Mouse (Mus musculus) MEL (cell line): ENCODE data around the gene Psme2. TPM values are rescaled to one million over a fixed set of nuclear protein-coding genes. Genes with fewer than 3 reads are reported as not detected.

ENCODE experiments used
- DNase-seq: peaks from one replicate; pipeline ENCODE4 v3.0.0; 2011; ENCODE audit warnings: low read depth, low spot score
- H3K27ac ChIP-seq: 2 replicates; pipeline ENCODE4 v1.5.1; 2012; ENCODE audit warnings: low read depth, mild to moderate bottlenecking, control low read depth, low read length, moderate library complexity; ENCODE audit not compliant: control insufficient read depth
- H3K27me3 ChIP-seq, 2 experiments: fragments of 150-350 bp in 1 of 2; sonication (generic) in 1 of 2; 2 replicates each; pipeline ENCODE4 v1.6.1; 2012; ENCODE audit warnings: low read length in 2 of 2, mild to moderate bottlenecking in 2 of 2, improper control_type of control experiment in 1 of 2, moderate library complexity in 1 of 2; ENCODE audit not compliant: insufficient read depth in 2 of 2, control insufficient read depth in 1 of 2
- H3K36me3 ChIP-seq, 2 experiments: 2 replicates each; pipeline ENCODE4 v1.6.1; 2012 to 2014; ENCODE audit warnings: low read length in 2 of 2, improper control_type of control experiment in 1 of 2, inconsistent platforms in 1 of 2, mild to moderate bottlenecking in 1 of 2; ENCODE audit not compliant: insufficient read depth in 2 of 2, control insufficient read depth in 1 of 2
- H3K4me1 ChIP-seq, 2 experiments: fragments of 150-350 bp in 1 of 2; sonication (generic) in 1 of 2; 2 replicates each; pipeline ENCODE4 v1.6.1; 2012; ENCODE audit warnings: low read length in 2 of 2, improper control_type of control experiment in 1 of 2, mild to moderate bottlenecking in 1 of 2; ENCODE audit not compliant: insufficient read depth in 2 of 2, control insufficient read depth in 1 of 2
- H3K4me3 ChIP-seq, 2 experiments: fragments of 150-350 bp in 1 of 2; sonication (generic) in 1 of 2; 2 replicates each; pipeline ENCODE4 v1.5.1; 2012; ENCODE audit warnings: low read depth in 2 of 2, low read length in 2 of 2, mild to moderate bottlenecking in 2 of 2, moderate library complexity in 2 of 2, control low read depth in 1 of 2, improper control_type of control experiment in 1 of 2; ENCODE audit not compliant: control insufficient read depth in 1 of 2, insufficient read depth in 1 of 2
- H3K79me2 ChIP-seq: 2 replicates; pipeline ENCODE4 v1.6.1; 2012; ENCODE audit warnings: mild to moderate bottlenecking, low read length, moderate library complexity; ENCODE audit not compliant: control insufficient read depth, poor library complexity, insufficient read depth
- H3K9ac ChIP-seq: 2 replicates; pipeline ENCODE4 v1.6.1; 2012; ENCODE audit warnings: low read depth, mild to moderate bottlenecking, control low read depth, low read length, moderate library complexity; ENCODE audit not compliant: control insufficient read depth, poor library complexity, severe bottlenecking
- H3K9me3 ChIP-seq: fragments of 150-350 bp; sonication (generic); replicated peaks from 2 replicates; pipeline ENCODE4 v1.6.1; 2012; ENCODE audit warnings: mild to moderate bottlenecking, low read length, improper control_type of control experiment, moderate library complexity; ENCODE audit not compliant: insufficient read depth
- BHLHE40 ChIP-seq: IDR thresholded peaks from 2 replicates; pipeline ENCODE4 v1.6.1; 2012; ENCODE audit warnings: low read depth, mild to moderate bottlenecking, inconsistent platforms, low read length, improper control_type of control experiment, borderline replicate concordance
- CHD1 ChIP-seq: IDR thresholded peaks from 2 replicates; pipeline ENCODE4 v1.6.1; 2012; ENCODE audit warnings: low read depth, mild to moderate bottlenecking, inconsistent platforms, low read length, improper control_type of control experiment
- CTCF ChIP-seq, 3 experiments: IDR thresholded peaks in 2 of 3; conservative IDR thresholded peaks in 1 of 3; 2 replicates each; pipeline ENCODE4 v1.5.1; 2011 to 2012; ENCODE audit warnings: low read length in 3 of 3, low read depth in 2 of 3, mild to moderate bottlenecking in 2 of 3, improper control_type of control experiment in 1 of 3, inconsistent platforms in 1 of 3, mixed read lengths in 1 of 3, moderate library complexity in 1 of 3; ENCODE audit not compliant: control insufficient read depth in 1 of 3, insufficient read depth in 1 of 3, poor library complexity in 1 of 3, severe bottlenecking in 1 of 3
- GATA1 ChIP-seq: IDR thresholded peaks from 2 replicates; pipeline ENCODE4 v1.6.1; 2011; ENCODE audit warnings: low read depth, low read length, improper control_type of control experiment
- MAX ChIP-seq: IDR thresholded peaks from 2 replicates; pipeline ENCODE4 v1.6.1; 2011; ENCODE audit warnings: low read length, improper control_type of control experiment
- MAZ ChIP-seq: IDR thresholded peaks from 2 replicates; pipeline ENCODE4 v1.6.1; 2012; ENCODE audit warnings: low read depth, mild to moderate bottlenecking, inconsistent platforms, low read length, improper control_type of control experiment
- NELFE ChIP-seq: IDR thresholded peaks from 2 replicates; pipeline ENCODE4 v1.6.1; 2011; ENCODE audit warnings: low read depth, low read length, improper control_type of control experiment
- NRF1 ChIP-seq: IDR thresholded peaks from 2 replicates; pipeline ENCODE4 v1.6.1; 2014; ENCODE audit warnings: low read depth, mild to moderate bottlenecking, inconsistent platforms, low read length, improper control_type of control experiment, moderate library complexity; ENCODE audit not compliant: poor library complexity, insufficient read depth, severe bottlenecking
- TCF12 ChIP-seq: IDR thresholded peaks from 2 replicates; pipeline ENCODE4 v1.6.1; 2014; ENCODE audit warnings: low read depth, mild to moderate bottlenecking, inconsistent platforms, low read length, improper control_type of control experiment, moderate library complexity
- UBTF ChIP-seq: IDR thresholded peaks from 2 replicates; pipeline ENCODE4 v1.6.1; 2012; ENCODE audit warnings: low read depth, mild to moderate bottlenecking, inconsistent platforms, low read length, improper control_type of control experiment, moderate library complexity, borderline replicate concordance; ENCODE audit not compliant: insufficient read depth
- USF2 ChIP-seq, 2 experiments: IDR thresholded peaks; 2 replicates each; pipeline ENCODE4 v1.6.1; 2011 to 2012; ENCODE audit warnings: improper control_type of control experiment in 2 of 2, low read length in 2 of 2, borderline replicate concordance in 1 of 2, inconsistent platforms in 1 of 2, low read depth in 1 of 2, mild to moderate bottlenecking in 1 of 2; ENCODE audit not compliant: insufficient read depth in 1 of 2
- polyA plus RNA-seq, 2 experiments: library from polyadenylated mRNA; stranded (reverse) in 1 of 2; unstranded in 1 of 2; fragments of >175 nt in 1 of 2; fragments of >200 nt in 1 of 2; gene quantifications; 2 replicates each; pipeline versions ENCODE4 v1.2.1 to v1.2.4; 2012; ENCODE audit warnings: low replicate concordance in 2 of 2, low read depth in 1 of 2; ENCODE audit not compliant: insufficient read length in 2 of 2, insufficient read depth in 1 of 2, missing spikeins in 1 of 2
- total RNA-seq: library from RNA; depleted of rRNA; stranded (reverse); fragments of 300-350 nt; gene quantifications from 2 replicates; pipeline ENCODE4 v1.2.3, GENCODE M21; 2012

The Psme2 gene
- total and polyA plus RNA-seq, 3 experiments = 143 to 231 TPM; not detected in 1

DNA sequence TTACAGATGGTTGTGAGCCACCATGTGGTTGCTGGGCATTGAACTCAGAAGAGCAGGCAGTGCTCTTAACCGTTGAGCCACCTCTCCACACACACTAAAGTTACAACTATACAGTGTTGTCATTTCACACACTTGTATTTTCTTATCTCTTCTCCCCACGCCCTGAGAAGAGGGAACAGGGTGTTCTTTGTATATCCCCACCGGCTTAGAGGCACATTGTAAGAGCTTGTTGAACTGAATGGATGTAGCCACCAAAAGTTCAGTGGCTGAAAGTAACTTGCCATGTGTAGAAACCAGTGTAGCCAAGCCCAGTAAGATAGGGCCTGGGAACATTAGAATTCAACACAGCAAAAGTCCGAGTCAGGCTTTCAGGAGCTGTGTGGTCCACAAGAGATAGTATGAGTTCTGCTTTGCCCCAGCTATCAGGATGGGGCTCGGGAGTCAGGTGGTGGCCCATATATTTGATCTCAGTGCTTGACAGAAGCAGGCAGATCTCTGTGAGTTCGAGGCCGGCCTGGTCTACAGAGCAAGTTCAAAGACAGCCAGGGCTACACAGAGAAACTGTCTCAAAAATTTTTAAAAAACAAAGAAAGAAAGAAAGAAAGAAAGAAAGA is 23.8 kb upstream of the Psme2 start (continued):
- TF ChIP-seq USF2 (IDR thresholded peaks at IDR 0.05; ENCODE audit: borderline replicate concordance in 1 of 2, insufficient read depth in 1 of 2, low read depth in 1 of 2, low read length in 2 of 2) (no peak), MAZ (no peak), BHLHE40 (no peak), TCF12 (0 out of 2 replicates have a peak, but pooled peaks have one; percentile 2), CHD1 (no peak), GATA1 (peak; percentile 84), CTCF (IDR thresholded peaks at IDR 0.05 in 2 of 3, conservative IDR thresholded peaks at IDR 0.05 in 1 of 3; ENCODE audit: control insufficient read depth in 1 of 3, insufficient read depth in 1 of 3, low read depth in 2 of 3, low read length in 3 of 3, poor library complexity in 1 of 3, severe bottlenecking in 1 of 3) (no peak), NELFE (no peak)

- H3K4me3 ChIP-seq = no peak overlapping the region
- peak; percentile 59 for DNase-seq
- TF ChIP-seq GATA1 = peak; percentile 33; the same call in 1 of the 2 replicates
- no peak for TF ChIP-seq MAX
- H3K27ac ChIP-seq = peak overlapping the region; percentile 24
- H3K36me3 ChIP-seq = peaks cover 0 to 24% of the 10 kb centered on the region in 2 experiments; a peak in 2 of 4 replicates
- peaks cover 11 to 40% of the 10 kb centered on the region in 2 experiments for H3K4me1 ChIP-seq
- no peaks in the 10 kb centered on the region for H3K27me3 ChIP-seq
- H3K9ac ChIP-seq = no peak overlapping the region
- H3K9me3 ChIP-seq = no peaks in the 10 kb centered on the region
- H3K79me2 ChIP-seq = no peaks in the 10 kb centered on the region
Measured at GRCm38 (mm10) chr14:55613346-55613745, 22.4 kb upstream of the Psme2 start.

- DNase-seq = no peak
- Histone ChIP-seq H3K9ac (no peak overlapping the region), H3K79me2 (no peaks in the 10 kb centered on the region), H3K4me3 (no peak overlapping the region), H3K27me3 (no peaks in the 10 kb centered on the region), H3K9me3 (no peaks in the 10 kb centered on the region), H3K4me1 (peaks cover 3 to 16% of the 10 kb centered on the region in 2 experiments; a peak in 3 of 4 replicates), H3K36me3 (peaks cover 0 to 16% of the 10 kb centered on the region in 2 experiments; a peak in 2 of 4 replicates), H3K27ac (no peak overlapping the region)
- TF ChIP-seq UBTF (no peak), NRF1 (no peak)
Measured at GRCm38 (mm10) chr14:55608339-55608738, 17.4 kb upstream of the Psme2 start.
